12 mouse cellular contexts compared by ENCODE assay signal in the genomic region with DNA sequence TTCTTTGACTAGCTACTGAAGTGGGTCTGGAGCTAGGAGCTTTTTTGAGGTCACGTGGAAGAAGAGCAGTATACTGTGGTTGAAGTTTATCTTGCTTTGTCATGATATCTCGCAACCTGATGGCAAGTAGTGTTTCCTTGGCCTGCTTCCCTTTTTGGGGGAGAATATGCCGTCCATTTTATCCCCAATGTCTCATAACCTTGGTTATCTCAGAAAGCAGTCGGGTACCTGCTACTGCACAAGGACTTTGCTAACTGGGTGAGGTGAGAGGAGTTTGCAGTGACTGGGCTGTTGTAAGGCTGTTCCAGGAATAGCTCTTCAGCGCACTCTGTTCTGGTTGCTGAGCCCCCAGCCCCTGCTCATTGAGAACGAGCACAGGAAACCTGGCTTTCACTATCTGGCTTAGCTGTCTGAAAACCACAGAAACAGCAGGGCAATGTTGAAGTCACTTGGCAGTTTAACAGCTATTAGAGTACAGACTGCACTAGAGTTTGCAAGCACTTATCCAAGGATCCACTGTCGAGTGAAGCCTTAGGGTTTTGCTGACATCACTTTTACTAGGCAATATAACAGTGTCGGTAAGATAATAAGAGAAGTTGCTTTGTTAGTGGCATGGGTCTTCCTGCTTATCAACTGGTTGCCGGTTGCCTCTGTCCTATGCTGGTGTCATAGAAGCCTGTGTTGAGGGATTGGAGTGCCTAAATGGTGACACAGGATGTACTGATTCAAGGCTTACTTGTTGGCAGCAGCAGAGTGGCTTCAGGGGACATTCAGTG. TPM values are rescaled to one million over a fixed set of nuclear protein-coding genes. Genes with fewer than 3 reads are reported as not detected.
DNase-seq lines count a peak whose midpoint lies in the region; ATAC-seq lines count a peak whose summit lies in the region.
"Had no signal": no experiment of that assay in that cellular context is flagged by ENCODE, and none has a peak within 500 bp of the region (broad histone marks: within the 10 kb centered on the region; RNA-seq: fewer than 3 reads in every experiment).

No protein-coding gene starts in this region.

- peaks cover 23% of the 10 kb centered on the region for H3K4me1 ChIP-seq in heart, embryonic 13.5 days
- H3K4me1 ChIP-seq in intestine, embryonic 15.5 days (replicated peaks), result no peaks in the 10 kb centered on the region
- no peaks in the 10 kb centered on the region for H3K4me1 ChIP-seq in hindbrain, embryonic 11.5 days (replicated peaks; ENCODE audit: control insufficient read depth, insufficient read depth, low read length)

- H3K36me3 ChIP-seq in heart, embryonic 13.5 days, result peaks cover 49% of the 10 kb centered on the region
- H3K36me3 ChIP-seq in intestine, embryonic 15.5 days, result peaks cover 7% of the 10 kb centered on the region; the same call in 1 of the 2 replicates
- no peaks in the 10 kb centered on the region for H3K36me3 ChIP-seq in hindbrain, embryonic 11.5 days (ENCODE audit: control insufficient read depth, insufficient read depth, low read length)

- peak overlapping the region; percentile 52 for H3K4me2 ChIP-seq in heart, embryonic 13.5 days
- H3K4me2 ChIP-seq in intestine, embryonic 15.5 days (replicated peaks), result no peak overlapping the region
- H3K4me2 ChIP-seq in hindbrain, embryonic 11.5 days (replicated peaks; ENCODE audit: low read depth, low read length), result no peak overlapping the region
- H3K4me2 ChIP-seq: midbrain, embryonic 11.5 days had no signal

- peak; percentile 63; the same call in 1 of the 2 replicates for ATAC-seq in heart, embryonic 13.5 days (ENCODE audit: extremely low read depth, insufficient number of reproducible peaks, low FRiP score, low TSS enrichment)
- peak; percentile 56; the same call in 1 of the 2 replicates for ATAC-seq in erythroblast, adult 5-6 weeks (replicated peaks; ENCODE audit: low FRiP score, poor library complexity, severe bottlenecking)
- peak; percentile 77 for ATAC-seq in megakaryocyte progenitor cell, adult 5-6 weeks (replicated peaks; ENCODE audit: poor library complexity)
- ATAC-seq in intestine, embryonic 15.5 days, result no peak
- no peak for ATAC-seq in hindbrain, embryonic 11.5 days (ENCODE audit: low FRiP score)
- ATAC-seq: intestine, embryonic 16.5 days had no signal

- WGBS in heart, embryonic 13.5 days, result 23% methylated on average over 9 of the region's 9 CpGs
- WGBS in intestine, embryonic 15.5 days, result 82% methylated on average over 9 of the region's 9 CpGs
- WGBS in hindbrain, embryonic 11.5 days, result 92% methylated on average over 9 of the region's 9 CpGs

- peak overlapping the region; percentile 66 for H3K27ac ChIP-seq in heart, embryonic 13.5 days (replicated peaks)
- H3K27ac ChIP-seq in intestine, embryonic 15.5 days, result no peak overlapping the region
- no peak overlapping the region for H3K27ac ChIP-seq in hindbrain, embryonic 11.5 days (ENCODE audit: low read depth, low read length)

- H3K9me3 ChIP-seq in heart, embryonic 13.5 days, result no peaks in the 10 kb centered on the region
- no peaks in the 10 kb centered on the region for H3K9me3 ChIP-seq in intestine, embryonic 15.5 days
- no peaks in the 10 kb centered on the region for H3K9me3 ChIP-seq in hindbrain, embryonic 11.5 days (ENCODE audit: control insufficient read depth, low read length)

- no peaks in the 10 kb centered on the region; the same call in none of the 2 replicates for H3K27me3 ChIP-seq in heart, embryonic 13.5 days (replicated peaks)
- no peaks in the 10 kb centered on the region for H3K27me3 ChIP-seq in intestine, embryonic 15.5 days (replicated peaks)
- no peaks in the 10 kb centered on the region for H3K27me3 ChIP-seq in hindbrain, embryonic 11.5 days (ENCODE audit: control insufficient read depth, insufficient read depth, low read length)

- no peak for DNase-seq in heart, adult 18-20 months
- DNase-seq in CD4-positive, CD25-positive, alpha-beta regulatory T cell, adult 2 months (ENCODE audit: low read depth, low spot score), result peak; percentile 61
- no peak for DNase-seq in adrenal gland, adult 2 months
- no peak for DNase-seq in hindbrain, embryonic 11.5 days (ENCODE audit: low spot score)
- DNase-seq: gastrocnemius, postnatal 14 days; layer of hippocampus, adult 9-11 months had no signal

- H3K4me3 ChIP-seq in heart, embryonic 13.5 days, result no peak overlapping the region
- no peak overlapping the region for H3K4me3 ChIP-seq in intestine, embryonic 15.5 days (replicated peaks)
- H3K4me3 ChIP-seq in hindbrain, embryonic 11.5 days (ENCODE audit: low read depth, low read length), result no peak overlapping the region

- H3K9ac ChIP-seq in heart, embryonic 13.5 days, result no peak overlapping the region
- H3K9ac ChIP-seq in intestine, embryonic 15.5 days, result no peak overlapping the region
- H3K9ac ChIP-seq in hindbrain, embryonic 11.5 days (ENCODE audit: low read depth, low read length), result no peak overlapping the region

RNA-seq across cellular contexts. Expression of gene Psmd6, which starts 32.6 kb away (rescaled TPM):
- polyA plus RNA-seq in heart, embryonic 13.5 days (2015; fragmentation: Nextera tagmentation; extraction: Ambion mirVana), result 165 and 188 TPM in 2 replicates
- total RNA-seq in heart, adult 18-20 months (2021), result 10 to 100 TPM; 85.5 to 89.7 TPM
- total RNA-seq in erythroblast, adult 5-6 weeks (2015; ENCODE audit: low replicate concordance), result 72.7 and 97.2 TPM in 2 replicates
- 111 and 119 TPM in 2 replicates for total RNA-seq in erythroblast, adult 5-6 weeks (2017; ENCODE audit: low replicate concordance)
- total RNA-seq in megakaryocyte progenitor cell, adult 5-6 weeks (2015), result 181 and 210 TPM in 2 replicates
- total RNA-seq in megakaryocyte progenitor cell, adult 5-6 weeks (2017), result 215 and 237 TPM in 2 replicates
- 211 and 224 TPM in 2 replicates for polyA plus RNA-seq in intestine, embryonic 15.5 days (2015; fragmentation: Nextera tagmentation; extraction: Ambion mirVana)
- 100 to 1,000 TPM; 103 to 123 TPM for total RNA-seq in adrenal gland, adult 2 months (2021)
- polyA plus RNA-seq in adrenal gland, adult 2 months (2012; rRNA removed), result 37.3 and 38.1 TPM in 2 replicates
- polyA plus RNA-seq in hindbrain, embryonic 11.5 days (2014; fragmentation: Nextera tagmentation; extraction: Ambion mirVana), result 314 and 332 TPM in 2 replicates

Comparison
In these comparisons a context has a peak if more than half of its experiments do, and no peak if none do; other contexts are left out.
1. ATAC-seq: peak in heart, embryonic 13.5 days (single experiment), erythroblast, adult 5-6 weeks (single experiment) and megakaryocyte progenitor cell, adult 5-6 weeks (single experiment); none in intestine, embryonic 15.5 days (single experiment) and hindbrain, embryonic 11.5 days (single experiment).